Mouse (Mus musculus) effector memory CD4-positive, alpha-beta T cell, adult 5 months (primary cell): ENCODE data around the gene Tubb2b. TPM values are rescaled to one million over a fixed set of nuclear protein-coding genes. Genes with fewer than 3 reads are reported as not detected.

Source experiments
- polyA plus RNA-seq: library from polyadenylated mRNA; unstranded; fragments of 100-300 nt; shearing (Covaris generic); gene quantifications from one replicate; pipeline ENCODE4 v1.2.1, GENCODE M21; 2017

The Tubb2b gene
- 0.19 TPM for polyA plus RNA-seq

DNA sequence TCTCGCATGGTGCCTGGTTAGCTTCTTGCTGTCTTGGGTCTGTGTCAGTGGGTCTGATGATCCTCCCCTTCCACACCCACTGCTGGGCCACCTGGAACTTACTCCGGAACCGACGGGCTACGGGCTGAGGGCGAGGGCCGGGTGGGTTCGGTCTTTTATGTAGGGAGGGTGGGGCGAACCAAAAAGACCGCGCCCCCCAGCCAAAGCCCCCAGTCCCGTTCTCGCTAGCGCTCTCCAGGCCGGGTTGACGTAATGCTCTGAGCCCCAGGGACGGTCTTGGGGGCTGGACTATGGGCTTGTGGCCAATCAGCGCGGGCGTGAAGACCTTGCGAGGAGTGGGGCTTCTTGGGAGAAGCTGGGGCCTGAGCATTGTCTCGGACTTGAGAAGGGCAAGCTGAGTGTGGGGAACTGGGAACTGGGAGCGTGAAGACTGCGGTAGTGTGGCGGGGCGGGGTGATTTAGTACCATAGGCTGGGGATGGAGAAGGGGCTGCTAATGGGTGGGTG lies at the start of gene Tubb2b:
TSS of gene Tubb2b (minus strand) at position 241 of the 506 bp plus-strand sequence.

DNA sequence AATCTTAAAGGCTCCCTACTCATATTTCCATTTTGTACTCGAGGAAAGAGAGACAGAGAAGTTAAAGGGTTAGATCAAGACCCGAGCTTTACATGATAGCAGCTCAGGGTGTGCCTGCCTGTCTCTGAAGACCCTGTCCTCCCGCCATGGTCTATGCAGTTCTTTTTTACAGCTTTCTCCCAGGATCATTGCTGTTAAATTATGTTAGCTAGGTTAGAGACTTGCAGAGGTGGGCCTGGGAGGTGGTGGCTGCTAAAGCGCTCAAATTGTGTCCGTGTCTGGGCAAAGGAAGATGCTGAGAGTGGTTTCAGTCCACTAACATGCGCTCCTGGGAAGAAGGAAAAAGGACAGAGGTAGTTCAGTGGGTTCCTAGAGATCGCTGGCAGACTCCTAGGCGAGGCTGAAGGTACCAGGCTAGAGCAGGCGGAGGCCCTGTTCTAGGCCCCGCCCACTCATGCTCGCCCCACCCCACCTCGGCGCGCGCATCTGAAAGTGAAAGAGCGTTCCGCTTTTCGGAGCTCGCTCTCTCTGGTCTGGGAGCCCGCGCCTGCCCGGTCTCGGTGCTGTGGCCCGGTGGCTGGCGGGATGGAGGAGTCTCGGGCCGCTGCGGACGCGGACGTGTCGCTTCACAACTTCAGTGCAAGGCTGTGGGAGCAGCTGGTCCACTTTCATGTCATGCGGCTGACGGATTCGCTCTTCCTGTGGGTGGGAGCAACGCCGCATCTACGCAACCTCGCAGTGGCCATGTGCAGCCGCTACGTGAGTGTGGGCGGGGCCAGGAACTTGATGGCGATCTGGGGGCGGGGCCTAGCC lies 32.4 kb upstream of the Tubb2b start, which contains the start of gene Psmg4:
TSS of gene Psmg4 (plus strand) at position 474 of the 813 bp plus-strand sequence.

DNA sequence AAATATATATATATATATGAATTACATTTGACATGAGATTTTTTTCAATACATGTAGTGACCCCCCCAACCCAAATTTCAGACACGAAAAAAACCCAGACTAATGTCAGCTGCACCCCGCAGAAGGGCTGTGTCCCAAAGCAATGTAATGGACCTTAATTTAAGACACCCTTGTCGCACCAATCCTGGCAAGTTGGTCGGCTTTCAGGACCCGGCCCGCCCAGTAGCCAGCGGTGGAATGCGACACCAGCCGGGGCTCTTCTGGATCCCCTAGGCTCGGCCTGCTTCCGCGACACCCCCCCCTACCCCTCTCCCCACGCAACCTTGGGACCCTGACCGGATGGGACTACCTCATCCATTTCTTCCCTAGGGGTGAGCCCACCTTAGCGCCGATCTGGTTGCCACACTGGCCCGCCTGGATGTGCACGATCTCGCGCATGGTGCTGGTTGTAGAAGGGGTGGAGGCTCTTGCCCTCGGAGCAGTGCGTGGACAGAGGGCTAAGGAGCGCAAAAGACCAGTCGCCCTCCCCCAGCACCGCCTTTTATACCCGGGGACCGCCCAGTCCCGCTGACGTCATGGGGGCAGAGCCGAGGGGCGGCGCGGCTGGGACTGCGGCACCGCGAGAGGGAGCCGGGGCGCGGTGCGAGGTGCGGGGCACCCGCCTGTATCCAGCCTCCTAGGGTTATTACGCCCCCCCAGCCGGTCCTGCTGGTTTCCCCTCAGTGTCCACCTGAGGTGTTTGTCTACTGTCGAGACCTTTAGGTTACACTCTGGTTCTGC lies 52.6 kb downstream of the Tubb2b start, which contains the start of gene Tubb2a:
TSS of gene Tubb2a (minus strand) at position 516 of the 780 bp plus-strand sequence.

Other genes starting within 250 kb of the Tubb2b start
- gene Serpinb6c, start 224.8 kb downstream of the Tubb2b start, polyA plus RNA-seq, result not detected
- gene Nqo2, start 165.8 kb downstream of the Tubb2b start, polyA plus RNA-seq, result 12.1 TPM
- 78.1 TPM for gene Ripk1, start 128.1 kb downstream of the Tubb2b start, polyA plus RNA-seq
- 28.4 TPM for gene Serpinb6a, start 127.7 kb downstream of the Tubb2b start, polyA plus RNA-seq
- gene Bphl, start 92.9 kb downstream of the Tubb2b start, polyA plus RNA-seq, result 14.4 TPM
- 46.3 TPM for gene Tubb2a, start 52.5 kb downstream of the Tubb2b start, polyA plus RNA-seq
- 47.7 TPM for gene Psmg4, start 32.5 kb upstream of the Tubb2b start, polyA plus RNA-seq
- gene Slc22a23, start 214.7 kb upstream of the Tubb2b start, polyA plus RNA-seq, result not detected